Mouse (Mus musculus) bone marrow, adult 2 months (tissue): ENCODE results near the gene Dpf2.

Experiments used
- CTCF ChIP-seq: fragments of 200-500 bp; IDR thresholded peaks from 2 replicates; pipeline ENCODE4 v1.5.1; 2011; ENCODE audit warnings: low read length, control low read depth; ENCODE audit not compliant: control insufficient read depth, insufficient read depth
- POLR2A ChIP-seq: fragments of 200-500 bp; IDR thresholded peaks from 2 replicates; pipeline ENCODE4 v1.6.1; 2011; ENCODE audit warnings: low read depth, mild to moderate bottlenecking, control low read depth, low read length, borderline replicate concordance; ENCODE audit not compliant: control insufficient read depth

DNA sequence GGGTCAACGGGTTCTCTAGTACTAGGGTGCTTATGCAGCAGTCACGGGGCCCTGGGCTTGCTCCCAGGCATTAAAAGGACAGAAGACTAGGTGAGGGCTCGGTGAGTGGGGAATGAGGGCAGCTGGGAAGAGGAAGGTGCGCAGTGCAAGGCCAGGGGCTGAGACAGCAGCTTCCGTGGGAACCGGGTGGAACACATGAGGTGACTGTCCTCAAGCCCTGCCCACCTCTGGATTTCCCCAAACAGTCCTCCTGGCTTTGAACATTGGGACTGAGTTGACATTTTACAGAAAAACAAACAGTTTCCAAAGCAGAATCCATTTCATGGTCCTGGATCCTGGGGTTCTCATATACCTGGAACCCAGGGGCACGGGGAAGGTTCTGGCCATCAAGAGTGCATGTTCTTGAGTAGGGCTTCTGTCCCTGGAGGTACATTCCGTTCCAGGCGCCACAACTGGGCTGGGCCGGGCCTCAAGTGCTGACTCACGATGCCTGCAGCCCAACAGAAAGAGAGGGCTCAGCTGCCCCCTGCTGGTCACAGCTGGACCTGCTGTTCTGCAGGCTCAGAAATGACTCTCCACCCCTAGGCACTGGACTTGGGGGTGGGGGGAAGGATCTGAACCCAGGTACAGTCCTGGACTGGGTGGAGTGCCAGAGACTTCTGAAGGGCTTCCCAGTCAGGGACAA is 62.8 kb downstream of the Dpf2 start:
- TF ChIP-seq CTCF (peak; percentile 99), POLR2A (no peak; the same call in 1 of the 2 replicates)
